Mouse (Mus musculus) retina, embryonic 14.5 days (tissue): ENCODE data around the gene Tm4sf5.
"Not testable (repeated sequence)": the region's sequence is repeated elsewhere in the genome, so short reads cannot be mapped to it uniquely, and the experiment has no call there.

Experiments used
- DNase-seq: peaks from one replicate; pipeline ENCODE4 v3.0.0-alpha.2; 2015; ENCODE audit warnings: low spot score

Gene Tm4sf5

DNA sequence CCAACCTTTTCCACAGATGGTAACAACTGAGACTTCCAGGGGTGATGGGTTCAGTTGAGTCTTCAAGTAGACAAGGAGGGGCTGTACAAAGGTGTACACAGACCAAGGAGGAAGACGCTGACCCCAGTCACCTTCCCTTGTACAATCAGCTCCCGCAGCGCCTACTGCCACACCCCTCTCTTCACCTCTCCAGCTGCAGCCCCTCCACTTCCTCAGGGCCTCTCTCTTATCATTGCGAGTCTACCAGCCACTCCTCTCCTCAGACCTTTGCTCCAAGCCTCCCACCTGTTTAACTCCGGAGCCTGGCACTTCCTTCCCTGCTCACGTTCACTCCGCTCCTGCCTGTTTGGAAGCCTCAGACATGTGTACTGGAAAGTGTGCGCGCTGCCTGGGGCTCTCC is at the start of gene Tm4sf5:
Tm4sf5 (plus strand) TSS at position 275 of the 400 bp plus-strand sequence.
- DNase-seq, result no peak

DNA sequence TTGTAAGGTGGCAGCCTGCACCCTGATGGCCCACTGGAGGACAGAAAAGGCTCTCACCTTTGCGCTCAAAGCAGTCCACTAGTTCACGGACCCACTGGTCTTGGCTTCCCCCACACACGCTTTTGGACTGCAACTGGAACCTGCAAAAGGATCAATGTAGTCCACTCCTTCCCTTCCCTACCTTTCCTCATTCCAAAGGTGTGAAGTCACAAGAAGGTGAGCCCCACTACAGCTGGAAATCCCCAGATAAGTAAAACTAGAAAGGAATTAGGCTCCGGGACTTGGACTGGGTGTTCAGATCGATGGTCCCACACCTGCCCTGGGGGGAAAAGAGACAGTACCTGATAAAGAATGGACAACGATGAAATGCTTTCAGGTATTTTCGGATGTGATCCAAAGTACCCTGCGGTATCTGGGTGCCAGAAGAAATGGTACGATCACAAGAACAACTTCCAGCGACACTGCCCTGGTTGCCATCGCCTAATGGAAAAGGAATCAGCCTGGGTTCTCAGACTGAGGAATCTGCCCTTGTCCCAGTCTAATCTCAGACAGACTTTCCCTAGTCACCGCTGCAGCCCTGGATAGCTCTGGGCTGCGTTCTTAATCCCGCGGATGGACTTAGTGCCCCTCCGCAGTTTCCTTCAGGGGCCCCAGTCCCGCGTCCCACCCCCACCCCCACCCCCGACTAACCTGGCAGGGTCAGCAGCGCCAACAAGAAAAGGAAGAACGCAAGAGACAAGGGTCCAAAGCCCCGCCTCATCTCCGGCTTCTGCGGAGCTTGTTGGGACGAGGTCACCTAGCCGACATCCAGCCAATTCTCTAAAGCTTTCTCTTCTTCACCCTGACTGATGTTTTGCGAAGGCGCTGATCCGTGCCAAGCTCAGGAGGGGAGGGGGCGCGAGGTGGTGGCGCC is 46.1 kb upstream of the Tm4sf5 start, which contains the start of gene Zmynd15:
Zmynd15 (plus strand) TSS at position 746 of the 913 bp plus-strand sequence.
- peak; percentile 36 for DNase-seq

DNA sequence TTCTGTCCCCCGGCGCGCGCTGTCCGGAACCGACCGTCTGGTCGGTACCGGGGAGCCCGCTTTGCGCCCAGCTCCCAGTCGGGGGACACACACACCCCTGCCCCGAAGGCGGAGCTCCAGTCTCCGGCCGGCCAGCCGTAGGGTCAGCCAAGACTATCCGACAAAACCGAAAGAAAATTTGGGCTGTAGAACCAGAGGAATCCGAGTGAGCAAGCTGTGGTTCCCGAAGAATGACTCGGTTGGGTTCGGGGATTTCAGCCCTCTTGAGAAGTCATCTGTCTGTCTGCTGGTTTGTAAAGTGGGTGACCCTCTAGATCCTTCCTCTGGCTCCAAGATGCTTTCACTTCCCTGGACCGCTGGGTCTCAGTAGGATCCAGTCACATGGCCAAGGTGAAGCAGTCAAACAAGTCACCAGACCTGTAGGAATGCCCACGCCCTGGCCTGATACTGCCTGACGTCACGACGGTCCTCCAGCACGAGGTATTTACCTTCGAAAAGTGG is 45.4 kb upstream of the Tm4sf5 start, which contains the start of gene Cxcl16:
Cxcl16 (minus strand) TSS at position 384 of the 501 bp plus-strand sequence.
- DNase-seq, result no peak

DNA sequence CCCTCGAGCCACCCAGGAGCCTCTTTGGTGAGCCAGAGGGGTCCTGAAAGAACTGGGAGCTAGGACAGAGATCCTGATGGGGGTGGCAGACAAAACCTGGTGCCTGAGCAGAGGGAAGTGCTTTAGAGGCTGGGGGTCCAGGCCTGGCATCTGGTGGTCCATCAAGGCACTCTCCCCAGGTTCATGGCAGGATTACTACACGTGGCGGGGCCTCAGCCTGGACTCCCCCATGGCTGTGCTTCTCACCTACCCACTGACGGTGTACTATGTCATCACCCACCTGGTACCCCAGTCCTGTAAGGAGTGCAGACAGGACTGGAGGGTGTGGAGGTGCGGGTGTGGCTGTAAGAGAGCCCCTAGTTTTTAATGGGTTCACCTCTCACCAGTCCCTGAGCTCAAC is 41.1 kb upstream of the Tm4sf5 start:
- DNase-seq, result no peak

DNA sequence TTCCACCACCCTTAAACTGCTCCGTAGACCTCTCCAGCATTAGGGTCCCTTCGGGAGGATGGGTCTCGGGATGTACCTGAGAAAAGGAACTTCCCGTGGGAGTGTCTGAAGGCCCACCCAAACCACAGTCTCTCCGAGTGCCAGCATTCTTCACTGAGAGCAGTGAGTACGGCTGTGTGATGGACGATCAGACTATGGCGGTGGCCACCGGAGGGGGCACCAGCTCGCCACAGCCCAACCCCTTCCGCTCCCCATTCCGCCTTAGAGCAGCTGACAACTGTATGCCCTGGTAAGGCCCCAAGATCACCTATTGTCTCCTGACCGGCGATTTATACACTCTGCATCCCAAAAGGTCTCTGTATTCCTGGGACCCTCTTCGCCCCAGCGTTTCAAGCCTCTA is 39.8 kb upstream of the Tm4sf5 start:
- no peak for DNase-seq

DNA sequence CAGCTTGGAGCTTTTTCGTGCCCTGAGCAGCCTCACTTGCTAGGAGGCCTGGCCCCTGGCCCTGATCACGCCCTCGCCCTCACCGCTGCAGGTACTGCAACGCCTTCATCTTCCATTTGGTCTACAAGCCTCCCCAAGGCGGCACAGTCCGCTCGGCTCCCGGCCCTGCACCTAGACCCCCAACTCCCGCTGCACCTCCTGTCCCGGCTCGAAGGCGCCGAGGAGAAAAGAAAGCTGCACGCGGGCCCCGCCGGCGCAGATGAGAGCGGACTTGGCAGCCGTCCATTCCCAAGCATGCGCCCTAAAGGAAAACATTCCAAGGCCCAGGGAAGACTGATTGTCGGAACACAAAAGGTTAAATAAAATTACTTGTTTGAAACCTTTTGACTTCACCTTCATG is 39.2 kb upstream of the Tm4sf5 start:
- DNase-seq, result no peak

DNA sequence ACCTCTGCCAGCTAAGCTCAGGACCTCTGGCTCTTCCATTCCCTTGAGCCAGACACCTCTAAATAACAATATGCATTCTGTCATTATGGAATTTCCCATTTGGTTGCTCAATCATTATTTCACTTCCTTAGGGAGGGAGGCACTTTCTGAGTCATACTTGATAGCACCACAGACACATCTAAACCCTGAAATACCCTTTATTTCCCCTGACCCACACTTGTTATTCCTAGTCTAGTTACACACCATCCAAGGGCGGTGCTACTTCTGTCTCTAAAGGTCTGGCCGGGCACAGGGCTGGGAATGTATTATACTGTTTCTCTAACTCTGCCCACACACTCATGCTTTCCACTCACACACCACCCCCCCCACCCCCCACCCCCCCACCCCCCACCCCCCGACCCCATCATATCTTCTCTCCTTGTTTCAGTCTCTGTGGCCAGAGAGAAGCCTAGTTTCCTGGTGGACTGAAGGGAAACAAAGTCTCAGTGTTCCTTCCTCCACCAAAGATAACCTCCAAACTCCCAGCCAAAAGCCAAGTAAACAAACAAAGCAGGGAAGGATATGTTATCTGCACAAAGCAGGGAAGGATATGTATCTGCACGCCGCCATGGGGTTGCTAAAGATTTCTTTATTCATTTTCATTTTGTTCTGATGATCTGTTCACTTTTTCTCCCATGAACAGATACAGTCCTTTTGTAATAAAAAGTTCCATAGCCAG is 37.0 kb upstream of the Tm4sf5 start:
- no peak for DNase-seq

DNA sequence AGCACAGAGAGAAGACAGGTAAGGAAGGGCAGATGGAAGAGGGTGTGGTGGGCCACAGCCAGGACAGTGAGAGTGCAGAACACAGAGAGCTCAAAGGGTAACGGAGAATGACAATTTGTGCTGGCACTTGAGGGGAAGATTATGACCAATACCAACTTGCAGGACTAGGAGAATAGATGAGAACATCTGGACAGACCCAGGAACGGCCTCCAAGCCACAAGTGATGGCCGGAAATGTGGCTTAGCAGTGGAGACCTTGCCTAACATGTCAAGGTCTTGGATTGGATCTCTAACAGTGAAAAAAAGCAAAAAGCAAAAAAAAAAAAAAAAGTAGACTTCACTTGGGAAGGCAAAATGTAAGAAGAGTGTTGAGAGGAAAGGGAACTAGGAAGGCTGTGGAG is 35.3 kb upstream of the Tm4sf5 start:
- no peak for DNase-seq

DNA sequence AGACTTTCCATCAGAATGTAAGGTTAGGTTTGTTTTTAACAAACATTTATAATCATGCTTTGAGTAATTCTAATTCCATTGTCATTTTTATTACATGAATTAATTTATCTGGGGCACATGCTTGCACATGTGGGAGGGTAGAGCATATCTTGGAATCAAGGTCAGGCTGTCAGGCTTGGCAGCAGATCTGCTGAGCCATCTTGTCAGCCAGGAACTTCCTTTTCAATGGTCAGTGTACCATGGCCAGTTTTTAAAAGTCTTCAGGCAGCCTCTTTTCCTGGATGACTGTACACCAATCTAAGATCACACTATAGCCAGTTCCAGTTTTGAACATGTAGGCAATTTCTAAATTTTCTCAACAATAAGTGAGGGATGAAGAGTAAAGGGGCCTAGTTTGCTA is 32.3 kb upstream of the Tm4sf5 start:
- DNase-seq, result no peak

DNA sequence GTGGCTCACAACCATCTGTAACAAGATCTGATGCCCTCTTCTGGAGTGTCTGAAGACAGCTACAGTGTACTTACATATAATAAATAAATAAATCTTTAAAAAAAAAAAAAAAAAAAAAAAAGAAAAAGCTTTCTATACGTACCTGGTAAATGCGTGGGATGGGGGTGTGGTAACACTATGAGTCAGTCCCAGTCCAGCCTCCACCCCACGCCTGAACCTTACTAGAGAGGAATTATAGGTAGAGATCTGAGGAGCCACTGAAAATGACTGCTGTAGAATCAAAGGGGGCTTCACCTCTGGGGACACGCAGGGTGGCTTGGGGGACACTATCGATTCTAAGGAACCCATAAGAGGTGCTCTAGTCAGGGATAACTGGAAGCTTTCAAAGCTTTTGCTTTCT is 31.8 kb upstream of the Tm4sf5 start:
- DNase-seq, result not testable (repeated sequence)

DNA sequence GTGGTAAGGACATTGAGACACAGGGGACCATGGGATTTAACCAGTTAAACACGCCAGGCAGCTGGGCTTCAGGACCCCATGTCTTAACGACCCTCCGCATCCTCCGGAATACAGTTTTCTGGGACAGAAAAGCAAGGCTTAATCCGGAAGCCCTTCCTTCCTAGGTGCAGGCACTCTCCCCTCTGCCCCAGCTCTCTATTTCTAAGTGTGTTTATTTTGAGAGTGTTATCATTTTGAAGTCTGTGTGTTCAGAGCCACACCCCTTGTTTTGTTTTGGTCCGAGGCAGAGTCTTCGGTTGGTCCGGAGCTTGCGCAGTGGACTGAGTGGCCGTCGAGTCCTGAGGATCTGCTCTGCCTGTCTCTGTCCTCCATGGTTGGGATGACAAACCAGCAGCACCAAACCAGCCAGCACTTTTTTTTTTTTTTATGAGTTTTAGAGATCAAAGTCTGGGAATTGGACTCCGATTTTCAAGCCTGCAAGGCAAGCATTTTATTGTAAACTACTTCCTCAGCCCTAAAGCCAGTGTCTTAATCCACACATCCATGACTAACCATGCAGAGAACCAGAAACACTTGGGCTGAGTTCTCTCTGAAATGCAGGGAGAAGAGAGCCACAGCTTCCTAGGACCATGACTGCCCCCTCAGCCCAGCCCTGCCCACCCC is 30.0 kb upstream of the Tm4sf5 start:
- DNase-seq, result no peak

DNA sequence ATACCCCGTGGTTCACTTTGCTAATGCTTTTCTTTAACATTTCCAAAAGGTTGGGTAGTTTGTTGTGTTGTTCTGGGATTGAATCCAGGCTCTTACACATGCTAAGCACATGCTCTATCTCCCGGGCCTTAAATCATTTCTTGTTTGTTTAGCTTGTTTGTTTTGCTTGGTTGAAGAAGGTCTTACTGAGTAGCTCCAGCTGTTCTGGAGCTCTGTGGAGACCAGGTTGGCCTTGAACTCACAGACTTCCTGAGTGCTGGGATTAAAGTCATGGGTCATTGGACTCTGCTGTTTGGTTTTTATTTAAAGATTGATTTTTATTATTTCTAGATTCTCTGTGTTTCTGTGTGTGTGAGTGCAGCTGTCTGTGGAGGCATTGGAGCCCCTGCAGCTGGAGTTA is 19.5 kb upstream of the Tm4sf5 start:
- no peak for DNase-seq

DNA sequence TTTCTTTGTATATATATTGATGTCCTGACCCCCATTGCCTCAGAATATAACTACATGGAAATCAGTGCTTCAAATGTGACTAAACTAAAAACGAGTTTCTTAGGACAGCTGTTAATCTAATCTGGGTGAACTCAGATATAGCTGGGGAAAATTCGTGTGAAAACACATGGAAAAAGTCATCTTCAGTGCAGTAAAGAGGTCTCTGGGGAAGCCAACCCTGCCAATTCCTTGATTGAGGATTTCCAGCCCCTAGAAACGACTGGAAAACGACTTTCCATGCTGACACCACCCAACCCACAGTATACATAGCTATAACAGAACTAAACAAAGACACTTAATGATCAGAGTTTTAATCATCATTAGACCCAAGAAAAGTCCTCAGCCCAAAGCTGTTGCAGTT is 17.2 kb upstream of the Tm4sf5 start:
- DNase-seq, result no peak

DNA sequence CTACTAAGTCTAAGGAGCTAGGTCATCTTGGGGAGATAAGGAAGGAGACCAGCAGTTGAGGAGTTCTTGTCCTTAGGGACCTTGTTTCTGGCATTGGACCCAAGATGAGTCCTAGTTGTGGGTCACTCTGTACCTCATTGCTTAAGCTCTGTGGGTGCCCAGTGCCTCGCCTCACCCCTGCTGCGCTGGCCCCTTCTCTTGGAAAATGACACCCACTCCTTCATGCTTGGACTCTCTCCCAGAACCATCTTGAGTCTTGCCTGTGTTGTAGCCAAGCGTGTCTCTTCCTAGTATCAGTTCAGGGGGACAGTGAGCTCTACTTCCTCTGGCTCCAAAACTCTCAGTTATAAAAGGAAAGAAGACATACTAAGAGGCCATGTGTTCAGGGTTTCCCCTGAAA is 15.9 kb upstream of the Tm4sf5 start:
- no peak for DNase-seq

DNA sequence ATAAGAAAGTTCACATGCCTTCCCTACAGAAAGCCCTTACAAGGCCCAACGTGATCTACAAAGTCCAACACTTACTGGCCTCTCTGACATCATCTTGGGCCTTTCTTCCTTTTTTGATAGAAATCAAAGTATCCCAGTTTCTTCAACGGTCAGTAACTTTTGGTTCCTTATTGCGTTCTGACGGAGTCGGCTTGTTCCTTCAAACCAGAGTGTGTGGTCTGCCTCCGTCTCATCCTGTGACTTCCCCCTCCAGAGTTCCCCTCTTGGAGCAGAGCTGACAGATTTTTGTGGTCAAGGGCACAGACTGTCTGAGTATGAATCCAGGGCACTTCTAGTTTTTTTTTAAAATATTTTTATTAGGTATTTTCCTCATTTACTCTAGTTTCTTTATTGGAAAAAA is 15.4 kb upstream of the Tm4sf5 start:
- no peak for DNase-seq

DNA sequence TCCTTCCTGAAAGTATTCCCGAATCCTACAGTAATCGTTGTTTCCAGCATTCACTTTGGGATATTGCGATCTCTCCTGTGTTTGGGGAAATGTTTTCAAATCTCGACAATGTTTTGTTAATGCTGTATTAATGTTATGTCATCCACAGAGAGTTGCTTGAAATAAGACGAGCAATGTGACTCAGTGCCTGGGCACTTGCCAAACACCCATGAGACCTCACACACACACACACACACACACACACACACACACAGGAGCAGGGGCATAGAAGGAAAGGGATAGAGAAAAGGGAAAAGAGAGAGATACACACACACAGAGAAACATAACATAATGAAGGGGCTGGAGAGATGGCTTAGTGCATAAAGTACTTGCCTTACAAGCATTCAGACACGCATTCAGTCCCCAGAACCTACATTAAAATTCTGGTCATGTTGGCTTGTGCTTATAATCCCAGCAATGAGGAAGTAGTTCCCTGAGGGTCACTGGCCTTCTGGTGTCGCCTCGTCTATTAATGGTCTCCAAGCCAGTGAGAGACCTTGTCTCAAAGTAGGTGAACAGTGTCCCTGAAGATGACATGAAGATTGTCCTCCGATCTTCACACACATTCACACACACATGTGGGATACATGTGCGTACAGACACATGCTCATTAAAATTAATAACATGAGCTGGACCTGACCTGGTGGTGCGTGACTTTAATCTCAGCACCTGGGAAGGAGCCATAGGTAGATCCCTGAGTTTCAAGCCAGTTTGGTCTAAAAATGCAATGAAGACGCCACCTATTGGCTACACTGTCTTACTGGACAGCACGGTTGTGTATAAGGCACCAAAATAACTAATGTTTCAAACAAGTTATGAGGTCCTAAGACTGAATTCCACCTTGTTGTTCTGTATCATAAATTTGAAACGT is 5.2 kb upstream of the Tm4sf5 start:
- DNase-seq, result peak; percentile 46

DNA sequence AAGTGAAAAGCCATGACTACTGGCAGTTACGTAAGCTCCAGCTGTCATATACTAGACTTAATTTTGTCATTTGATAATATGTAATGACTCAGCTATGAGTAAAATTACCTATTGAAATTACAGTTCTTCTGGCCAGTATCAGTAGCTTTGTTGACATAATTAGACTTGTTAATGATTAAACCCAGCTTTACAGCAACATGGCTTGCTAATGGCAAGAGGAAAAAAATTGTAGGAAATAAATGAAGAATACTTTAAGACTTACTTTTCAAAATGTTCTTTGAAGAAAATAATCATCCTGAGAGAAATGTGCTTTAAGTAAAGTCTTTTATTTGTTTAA is 4.6 kb upstream of the Tm4sf5 start:
- no peak for DNase-seq

DNA sequence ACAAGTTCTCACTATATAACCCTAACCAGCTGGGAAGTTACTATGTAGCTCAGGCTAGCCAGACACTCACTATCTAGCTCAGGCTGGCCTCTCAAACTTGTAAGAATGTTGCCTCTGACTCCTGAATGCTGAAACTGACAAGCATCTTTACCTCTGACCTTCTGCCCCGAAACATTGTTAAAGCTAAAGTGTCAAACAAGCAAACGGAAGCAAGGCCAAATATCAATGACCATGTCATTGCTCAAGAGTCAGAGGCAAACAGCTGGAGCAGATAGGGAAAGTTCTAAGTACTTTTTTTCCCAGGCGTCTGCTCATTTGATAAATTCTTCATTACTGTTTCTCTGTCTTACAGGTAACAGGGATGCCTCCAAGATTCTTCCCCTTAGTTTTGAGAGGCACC is 3.0 kb upstream of the Tm4sf5 start:
- DNase-seq, result no peak

DNA sequence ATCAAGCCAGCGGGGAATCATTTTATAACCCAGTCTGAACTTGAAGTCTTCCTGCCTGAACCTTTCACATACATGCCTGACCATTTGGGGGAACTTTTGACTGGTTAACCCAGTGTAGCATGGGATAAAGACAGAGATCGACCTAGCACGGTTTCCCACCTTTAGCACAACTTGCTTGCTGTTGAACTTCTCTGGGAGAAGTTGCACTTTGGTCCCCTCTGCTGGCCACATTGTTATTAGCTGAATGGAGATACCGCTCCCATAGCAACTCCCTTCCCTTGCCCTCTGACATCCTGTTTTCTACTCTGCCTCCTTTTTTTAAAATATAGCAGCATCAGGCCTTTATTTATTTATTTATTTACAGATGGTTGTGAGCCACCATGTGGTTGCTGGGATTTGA is 1.3 kb downstream of the Tm4sf5 start:
- peak; percentile 77 for DNase-seq

DNA sequence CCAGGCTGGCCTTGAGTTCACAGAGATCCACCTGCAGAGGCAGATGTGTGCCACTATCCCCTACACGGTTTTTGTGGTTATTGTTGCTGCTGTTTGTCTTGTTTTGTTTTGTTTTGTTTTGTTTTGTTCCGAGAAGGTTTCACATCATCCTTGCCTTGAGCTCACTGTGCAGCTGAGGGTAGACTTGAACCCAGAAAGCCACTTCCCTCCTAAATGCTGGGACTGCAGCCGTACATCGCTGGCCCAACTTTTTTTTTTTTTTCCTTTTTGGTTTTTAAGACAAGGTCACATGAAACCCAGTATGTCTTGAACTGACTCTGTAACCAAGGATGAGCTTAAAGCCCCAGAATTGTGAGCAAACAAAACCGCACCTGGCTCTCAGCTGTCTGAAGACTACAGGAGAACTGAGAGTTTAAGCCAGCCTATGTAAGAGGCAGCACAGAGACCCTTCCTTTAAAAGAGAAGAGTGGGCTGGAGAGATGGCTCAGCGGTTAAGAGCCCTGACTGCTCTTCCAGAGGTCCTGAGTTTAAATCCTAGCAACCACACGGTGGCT is 2.0 kb downstream of the Tm4sf5 start:
- no peak for DNase-seq
